Mouse (Mus musculus) myocyte (in vitro differentiated cells): ENCODE data around the gene Dlx3.

Source experiments
- POLR2A ChIP-seq: IDR thresholded peaks from one replicate; pipeline ENCODE4 v1.6.1; 2011; ENCODE audit warnings: low read depth, mild to moderate bottlenecking, control low read depth, moderate library complexity; ENCODE audit not compliant: insufficient read length
- POLR2AphosphoS2 ChIP-seq: IDR thresholded peaks from one replicate; pipeline ENCODE4 v1.6.1; 2011; ENCODE audit warnings: low read depth, control low read depth; ENCODE audit not compliant: insufficient read length
- SRF ChIP-seq: IDR thresholded peaks from one replicate; pipeline ENCODE4 v1.6.1; 2011; ENCODE audit warnings: low read depth; ENCODE audit not compliant: control insufficient read depth, insufficient read length
- TCF12 ChIP-seq: IDR thresholded peaks from one replicate; pipeline ENCODE4 v1.6.1; 2011; ENCODE audit warnings: mild to moderate bottlenecking, control low read depth; ENCODE audit not compliant: poor library complexity, insufficient read depth, severe bottlenecking
- USF1 ChIP-seq: IDR thresholded peaks from one replicate; pipeline ENCODE4 v1.6.1; 2011; ENCODE audit warnings: low read depth, mild to moderate bottlenecking, control low read depth, moderate library complexity

GRCm38 (mm10) chr11:95150269-95151049 is 30.5 kb downstream of the Dlx3 start:
- TF ChIP-seq SRF (no peak), POLR2A (no peak), TCF12 (no peak), USF1 (no peak), POLR2AphosphoS2 (no peak)
